Mouse (Mus musculus) Patski (cell line): ENCODE results near the gene Tmed2. TPM values are rescaled to one million over a fixed set of nuclear protein-coding genes. Genes with fewer than 3 reads are reported as not detected.

ENCODE experiments used
- ATAC-seq: fragments of 100-300 bp; one replicate; pipeline ENCODE4 v1.8.0; 2021
- CTCF ChIA-PET: fragments of 350-600 bp; sonication (Branson Sonifier 250); formaldehyde crosslinking; loops from one replicate; lab custom pipeline; 2022; ENCODE audit warnings: inconsistent platforms; lab: Charles Lee
- POLR2A ChIA-PET: fragments of 350-600 bp; sonication (Branson Sonifier 250); formaldehyde crosslinking; loops from one replicate; lab custom pipeline; 2022; ENCODE audit warnings: antibody characterized with exemption, inconsistent platforms; lab: Charles Lee
- DNase-seq: peaks from one replicate; pipeline ENCODE4 v3.0.0-alpha.2; 2011; ENCODE audit warnings: low read depth, low spot score
- H3K27me3 ChIP-seq: fragments of 371-371 bp; one replicate; pipeline ENCODE4 v1.5.1; 2021
- CTCF ChIP-seq: fragments of 100-300 bp; IDR thresholded peaks from one replicate; pipeline ENCODE4 v1.5.1; 2021
- in situ Hi-C: fragments of 300-500 bp; cut with MboI; formaldehyde crosslinking; loops from 3 replicates; pipeline ENCODE4 v1.11.1; 2018; ENCODE audit warnings: low pct_unique_long_range_greater_than_20kb, mixed read lengths
- polyA plus RNA-seq: library from polyadenylated mRNA; unstranded; gene quantifications from one replicate; pipeline ENCODE4 v1.2.3, GENCODE M21; 2021

Gene Tmed2
- polyA plus RNA-seq, 1 experiment from 2014 or later = 361 TPM

DNA sequence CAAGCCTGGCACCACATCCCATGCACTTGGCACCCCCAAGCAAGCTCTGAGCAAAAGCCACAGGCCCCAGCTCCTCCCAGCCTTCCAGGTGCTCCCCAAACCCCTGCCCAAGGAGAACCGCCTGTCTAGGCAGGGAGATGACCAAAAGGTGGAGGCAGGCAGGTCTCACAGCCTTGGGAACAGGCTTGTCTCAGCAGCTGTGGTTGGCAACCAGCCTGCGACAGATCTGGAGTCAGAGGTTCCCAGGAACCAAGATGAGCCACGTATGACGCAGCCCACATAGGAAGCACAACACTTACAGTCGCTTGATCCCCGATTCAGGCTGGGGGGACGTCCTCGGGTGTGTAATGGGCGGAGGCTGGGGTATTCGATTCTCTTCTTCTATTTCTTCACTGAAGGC, 39.0 kb upstream of the Tmed2 start:
- H3K27me3 ChIP-seq = no peaks in the 10 kb centered on the region
- CTCF ChIA-PET = interaction anchor here (1.1 kb wide), 1 partner anchor 37 kb away, joined by 7 read pairs; no protein-coding TSS in a partner anchor
- POLR2A ChIA-PET = no interaction called here
- DNase-seq (no peak), ATAC-seq (no peak)
- no peak for TF ChIP-seq CTCF
- in situ Hi-C loops = loop anchor here (25.0 kb wide), 1 partner anchor 1364 kb away; the partner anchor contains the start of genes Rhof and Setd1b

DNA sequence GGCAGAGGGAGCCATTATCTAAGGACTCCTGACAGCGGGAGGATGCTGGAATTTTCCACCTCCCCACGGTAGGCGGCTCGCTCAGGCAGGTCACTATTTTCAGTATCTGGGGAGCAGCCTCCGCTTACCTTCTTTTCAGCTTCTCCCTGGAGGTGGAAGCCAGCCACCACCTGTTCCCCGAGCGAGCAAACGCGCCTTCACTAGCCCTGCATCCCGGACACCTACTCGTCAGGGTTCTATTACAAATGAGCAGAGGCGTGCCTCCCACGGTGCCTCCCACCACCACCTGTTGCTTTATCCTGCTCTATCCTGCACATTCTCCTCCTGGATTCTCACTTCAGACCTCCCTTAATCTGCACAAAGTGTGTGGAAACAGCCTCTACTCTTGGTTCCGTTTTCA, 36.8 kb upstream of the Tmed2 start:
- in situ Hi-C loops = loop anchor here (25.0 kb wide), 1 partner anchor 1366 kb away; the partner anchor contains the start of genes Rhof and Setd1b
- no peak for ATAC-seq

DNA sequence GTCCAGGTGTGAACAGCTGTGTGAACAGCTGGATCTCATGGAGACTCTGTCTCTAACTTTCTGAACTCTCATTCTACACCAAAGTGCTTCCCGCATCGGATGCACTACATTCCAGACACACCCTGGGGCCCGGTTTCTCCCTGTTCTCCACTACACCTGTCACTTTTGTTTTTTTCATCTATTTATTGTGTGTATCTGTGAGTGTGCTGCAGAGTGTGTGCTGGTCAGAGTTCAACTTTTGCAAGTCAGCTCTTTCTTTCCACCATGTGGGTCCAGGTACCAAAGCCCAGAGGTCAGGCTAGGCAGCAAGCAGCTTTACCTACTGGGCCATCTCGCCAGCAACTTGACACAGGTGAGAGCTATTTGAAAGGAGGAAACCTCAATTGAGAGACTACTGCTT, 35.3 kb upstream of the Tmed2 start:
- no peaks in the 10 kb centered on the region for H3K27me3 ChIP-seq
- in situ Hi-C loops = loop anchor here (25.0 kb wide), 1 partner anchor 1368 kb away; the partner anchor contains the start of genes Rhof and Setd1b
- no peak for DNase-seq
- ChIA-PET CTCF (interaction anchor here (1.2 to 1.7 kb wide), 3 partner anchors 17 to 33 kb away, joined by 3 to 4 read pairs (median 4); no protein-coding TSS in a partner anchor), POLR2A (no interaction called here)
- no peak for TF ChIP-seq CTCF
- no peak for ATAC-seq

More for the DNA sequence above, 36.8 kb upstream of the Tmed2 start:
- POLR2A ChIA-PET = no interaction called here
- CTCF ChIA-PET = interaction anchor here (1.1 kb wide), 1 partner anchor 35 kb away, joined by 3 read pairs; no protein-coding TSS in a partner anchor
- H3K27me3 ChIP-seq = no peaks in the 10 kb centered on the region
- DNase-seq = no peak
- TF ChIP-seq CTCF = no peak

DNA sequence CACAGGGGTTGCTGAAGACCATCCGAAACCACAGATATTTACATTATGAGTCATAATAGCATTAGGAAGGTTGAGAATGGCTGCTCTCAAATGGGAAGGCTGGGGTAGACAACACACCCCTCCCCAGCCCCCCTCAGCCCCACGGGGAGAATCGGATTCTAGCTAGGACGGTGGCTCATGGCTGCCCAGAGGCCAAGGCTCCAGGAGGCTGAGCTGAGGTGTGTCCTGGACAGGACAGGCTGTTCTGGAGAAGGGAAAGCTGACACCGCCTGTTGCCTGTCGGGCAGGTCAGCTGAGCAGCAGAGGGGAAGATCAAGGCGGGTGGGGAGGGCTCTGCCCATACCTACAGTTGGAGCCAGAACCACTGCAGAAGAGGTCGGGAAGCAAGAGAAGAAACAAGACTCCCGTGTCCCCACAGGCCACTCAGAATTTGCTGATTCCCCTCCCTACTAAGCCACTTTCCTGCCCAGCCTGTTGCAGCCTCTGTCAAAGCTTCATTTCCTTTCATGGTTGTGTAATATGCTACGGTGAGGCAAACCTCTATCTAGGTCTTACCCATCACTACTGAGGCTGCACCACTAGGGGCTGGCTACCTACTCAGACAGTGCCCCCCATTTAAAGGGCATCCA, 33.6 kb upstream of the Tmed2 start:
- CTCF ChIA-PET = interaction anchor here (1.1 to 2.2 kb wide), 6 partner anchors 14 to 74 kb away, joined by 3 to 6 read pairs (median 4); no protein-coding TSS in a partner anchor
- H3K27me3 ChIP-seq = no peaks in the 10 kb centered on the region
- in situ Hi-C loops = loop anchor here (25.0 kb wide), 1 partner anchor 1370 kb away; the partner anchor contains the start of genes Rhof and Setd1b
- POLR2A ChIA-PET = interaction anchor here (1.1 to 1.8 kb wide), 6 partner anchors 11 to 28 kb away, joined by 3 to 5 read pairs (median 4); partner anchors contain the start of gene Rilpl1
- DNase-seq (peak; percentile 65), ATAC-seq (peak; percentile 59)
- no peak for TF ChIP-seq CTCF

DNA sequence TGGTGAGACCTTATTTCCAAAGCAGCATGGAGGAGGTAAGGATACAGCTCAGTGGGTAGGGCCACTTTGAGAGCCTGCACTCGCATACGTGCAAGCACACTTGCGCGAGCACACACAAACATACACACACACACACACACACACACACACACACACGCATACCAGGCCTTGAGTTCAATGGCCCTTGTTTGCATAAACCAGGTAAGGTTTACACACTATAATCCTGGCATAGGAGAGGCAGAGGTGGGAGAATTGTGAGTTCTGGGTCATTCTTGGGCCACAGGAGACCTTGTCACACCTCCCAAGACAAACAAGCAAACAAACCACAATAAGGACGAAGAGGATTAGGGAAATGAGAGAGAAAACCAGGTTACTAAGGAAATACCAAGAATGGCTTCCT, 31.3 kb upstream of the Tmed2 start:
- H3K27me3 ChIP-seq = no peaks in the 10 kb centered on the region
- DNase-seq = no peak
- POLR2A ChIA-PET = no interaction called here
- no peak for TF ChIP-seq CTCF
- CTCF ChIA-PET = interaction anchor here (2.8 kb wide), 1 partner anchor 15 kb away, joined by 13 read pairs; no protein-coding TSS in a partner anchor
- no peak for ATAC-seq
- in situ Hi-C loops = loop anchor here (25.0 kb wide), 1 partner anchor 1372 kb away; the partner anchor contains the start of genes Rhof and Setd1b

DNA sequence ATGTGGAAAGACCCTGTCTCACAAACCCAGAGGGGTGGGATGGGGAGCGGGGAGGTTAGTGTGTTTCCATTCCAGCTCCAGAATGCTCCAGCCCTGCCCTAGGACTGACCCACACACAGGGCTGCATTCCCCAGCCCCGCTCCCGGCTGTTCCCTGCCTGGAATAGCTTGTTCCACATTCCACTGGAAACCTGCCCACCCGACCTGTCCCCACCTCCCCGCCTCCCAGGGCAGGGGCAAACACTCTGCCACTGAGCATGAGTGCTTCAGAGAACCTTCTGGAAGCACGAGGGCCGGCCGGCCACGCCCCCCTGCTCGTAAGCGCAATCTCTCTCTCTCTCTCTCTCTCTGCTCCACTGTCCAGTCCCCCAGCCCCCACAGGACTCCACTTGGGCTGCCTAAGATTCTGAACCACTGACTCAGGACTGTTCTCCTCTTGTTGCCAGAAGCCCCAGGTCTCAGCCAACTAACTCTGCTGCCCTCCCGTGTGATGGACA, 30.7 kb upstream of the Tmed2 start:
- in situ Hi-C loops = loop anchor here (25.0 kb wide), 1 partner anchor 1372 kb away; the partner anchor contains the start of genes Rhof and Setd1b
- no peaks in the 10 kb centered on the region for H3K27me3 ChIP-seq
- ChIA-PET POLR2A (no interaction called here), CTCF (interaction anchor here (2.8 kb wide), 1 partner anchor 14 kb away, joined by 13 read pairs; no protein-coding TSS in a partner anchor)
- TF ChIP-seq CTCF = no peak
- ATAC-seq (peak; percentile 68), DNase-seq (peak; percentile 88)

DNA sequence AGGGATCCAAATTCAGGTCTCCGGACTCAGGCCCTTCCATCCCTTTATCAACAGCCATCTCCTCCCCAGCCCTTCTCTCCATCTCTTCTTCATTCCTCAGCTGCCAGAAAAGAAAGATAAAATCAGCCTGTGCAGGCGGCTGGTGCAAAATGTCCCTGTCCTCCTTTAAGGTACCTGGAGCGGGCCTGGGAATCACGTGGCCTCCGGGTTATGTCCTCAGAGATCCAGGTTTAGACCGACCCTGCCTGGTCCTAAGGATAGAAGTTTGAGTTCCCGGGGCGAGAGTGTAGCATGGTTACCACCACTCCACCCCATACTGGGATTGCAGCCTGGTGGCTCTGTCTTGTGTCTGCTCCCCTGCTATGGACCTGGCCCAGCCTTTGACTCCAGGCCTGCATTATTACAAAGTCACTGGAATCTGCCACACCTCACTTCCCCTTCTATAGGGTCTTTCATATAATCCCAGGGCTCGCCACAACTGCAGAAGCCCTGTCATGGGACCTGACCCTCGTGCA, 29.9 kb upstream of the Tmed2 start:
- no peaks in the 10 kb centered on the region for H3K27me3 ChIP-seq
- DNase-seq (no peak), ATAC-seq (no peak)
- CTCF ChIA-PET = interaction anchor here (2.8 kb wide), 1 partner anchor 13 kb away, joined by 13 read pairs; no protein-coding TSS in a partner anchor
- in situ Hi-C loops = loop anchor here (25.0 kb wide), 1 partner anchor 1373 kb away; the partner anchor contains the start of genes Rhof and Setd1b
- POLR2A ChIA-PET = interaction anchor here (1.0 kb wide), 1 partner anchor 10 kb away, joined by 8 read pairs; no protein-coding TSS in a partner anchor
- TF ChIP-seq CTCF = no peak

DNA sequence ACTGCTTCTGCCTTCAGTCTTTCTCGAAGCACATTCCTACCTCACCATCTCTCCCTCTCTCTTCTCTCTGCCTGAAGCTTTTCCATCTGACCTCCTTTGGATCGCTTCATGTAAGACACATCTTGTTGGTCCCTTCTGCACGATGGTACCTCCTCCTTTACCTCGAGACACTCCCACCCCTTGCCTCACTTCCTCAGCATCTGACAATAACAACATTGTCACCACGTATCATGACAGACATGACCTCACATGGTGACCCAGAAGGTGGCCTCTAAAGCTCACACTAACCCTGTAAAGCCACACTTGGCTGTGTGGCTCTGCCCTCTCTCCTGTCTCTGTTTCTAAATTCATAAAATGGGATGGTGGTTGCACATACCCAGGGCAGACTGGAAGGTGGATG, 24.7 kb upstream of the Tmed2 start:
- in situ Hi-C loops = loop anchor here (25.0 kb wide), 1 partner anchor 1378 kb away; the partner anchor contains the start of genes Rhof and Setd1b
- H3K27me3 ChIP-seq = no peaks in the 10 kb centered on the region
- no peak for DNase-seq
- ChIA-PET POLR2A (no interaction called here), CTCF (no interaction called here)
- TF ChIP-seq CTCF = no peak
- no peak for ATAC-seq

DNA sequence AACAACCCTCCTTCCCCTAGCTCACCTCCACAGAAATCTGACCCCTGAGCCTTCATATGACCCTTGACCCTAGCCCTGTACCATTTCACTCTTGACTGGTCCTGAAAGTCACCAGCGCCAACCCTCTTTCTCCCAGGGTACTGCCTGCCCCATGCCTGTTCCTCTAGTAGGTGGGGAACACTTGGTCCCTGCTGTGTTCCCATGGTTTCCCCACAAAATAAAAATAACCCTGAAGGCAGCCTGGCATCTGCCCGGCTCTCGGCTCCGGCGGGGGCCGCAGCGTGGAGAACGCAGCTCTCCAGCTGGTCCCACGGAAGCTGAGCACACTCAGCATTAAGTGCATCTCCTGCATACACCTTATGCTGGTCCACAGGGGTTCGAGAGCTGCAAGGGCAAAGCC, 21.8 kb upstream of the Tmed2 start:
- TF ChIP-seq CTCF = no peak

DNA sequence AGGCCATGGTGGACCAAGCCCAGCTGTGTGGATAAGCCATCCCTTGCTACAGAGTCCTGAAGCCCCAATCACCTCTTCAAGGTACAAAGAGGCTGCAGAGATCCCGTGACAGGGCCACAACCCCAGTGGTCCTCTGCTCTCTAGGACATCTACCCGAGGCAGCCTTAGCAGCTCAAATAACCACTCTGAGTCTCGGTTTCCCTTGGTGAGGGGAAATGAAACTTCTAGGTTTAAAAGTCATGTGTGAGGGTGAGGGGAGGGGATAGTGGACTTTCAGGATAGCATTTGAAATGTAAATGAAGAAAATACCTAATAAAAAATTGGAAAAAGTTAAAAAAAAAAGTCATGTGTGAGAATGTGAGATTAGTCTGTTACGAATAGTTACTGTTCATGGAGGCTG, 18.9 kb upstream of the Tmed2 start:
- ATAC-seq (no peak), DNase-seq (no peak)
- in situ Hi-C loops = loop anchor here (25.0 kb wide), 1 partner anchor 1384 kb away; the partner anchor contains the start of genes Rhof and Setd1b
- ChIA-PET POLR2A (no interaction called here), CTCF (no interaction called here)
- TF ChIP-seq CTCF = no peak
- no peaks in the 10 kb centered on the region for H3K27me3 ChIP-seq

More for the DNA sequence above, 21.8 kb upstream of the Tmed2 start:
- ChIA-PET POLR2A (no interaction called here), CTCF (interaction anchor here (1.6 to 1.8 kb wide), 2 partner anchors 8 to 27 kb away, joined by 4 to 6 read pairs; no protein-coding TSS in a partner anchor)
- DNase-seq (no peak), ATAC-seq (no peak)
- in situ Hi-C loops = loop anchor here (25.0 kb wide), 1 partner anchor 1381 kb away; the partner anchor contains the start of genes Rhof and Setd1b
- no peaks in the 10 kb centered on the region for H3K27me3 ChIP-seq
